Mouse (Mus musculus): Measurements from ENCODE around the gene Capzb.

DNA sequence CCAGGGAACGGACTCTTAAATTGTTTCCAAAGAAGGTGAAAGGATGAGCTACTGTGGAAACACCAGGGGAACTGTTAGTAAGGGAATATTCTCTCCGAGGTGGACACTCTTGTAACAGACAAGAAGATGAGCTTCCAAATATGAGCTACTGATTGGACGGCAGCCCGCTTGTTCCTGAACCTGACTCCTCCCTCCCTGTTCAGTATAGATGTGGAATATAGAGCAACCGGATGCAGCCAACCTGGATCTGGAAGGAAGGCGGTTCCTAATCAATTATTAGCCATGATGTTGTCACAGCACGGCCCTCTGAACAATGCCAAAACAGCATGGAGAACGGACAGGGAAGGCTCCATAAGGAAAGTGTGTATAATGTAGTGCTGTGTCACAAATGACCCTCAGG lies 27.4 kb upstream of the Capzb start:
- TF ChIP-seq CTCF (conservative IDR thresholded peaks at IDR 0.05; ENCODE audit: low read length) (no peak), NANOG (IDR thresholded peaks at IDR 0.05; ENCODE audit: borderline replicate concordance, low read length) (no peak)
